Mouse (Mus musculus): ENCODE results near the gene Cfap300.

Gene Cfap300

GRCm38 (mm10) chr9:8042338-8043043 is at the start of gene Cfap300:
Gene Cfap300 (minus strand): TSS chr9:8042823.
- peak; percentile 98 for DNase-seq (ENCODE audit: low read depth, low spot score)

GRCm38 (mm10) chr9:8078882-8079281 is 36.3 kb upstream of the Cfap300 start:
- DNase-seq (ENCODE audit: low read depth, low spot score) = no peak

GRCm38 (mm10) chr9:8074345-8074744 is 31.7 kb upstream of the Cfap300 start:
- peak; percentile 49 for DNase-seq (ENCODE audit: low read depth, low spot score)

DNA sequence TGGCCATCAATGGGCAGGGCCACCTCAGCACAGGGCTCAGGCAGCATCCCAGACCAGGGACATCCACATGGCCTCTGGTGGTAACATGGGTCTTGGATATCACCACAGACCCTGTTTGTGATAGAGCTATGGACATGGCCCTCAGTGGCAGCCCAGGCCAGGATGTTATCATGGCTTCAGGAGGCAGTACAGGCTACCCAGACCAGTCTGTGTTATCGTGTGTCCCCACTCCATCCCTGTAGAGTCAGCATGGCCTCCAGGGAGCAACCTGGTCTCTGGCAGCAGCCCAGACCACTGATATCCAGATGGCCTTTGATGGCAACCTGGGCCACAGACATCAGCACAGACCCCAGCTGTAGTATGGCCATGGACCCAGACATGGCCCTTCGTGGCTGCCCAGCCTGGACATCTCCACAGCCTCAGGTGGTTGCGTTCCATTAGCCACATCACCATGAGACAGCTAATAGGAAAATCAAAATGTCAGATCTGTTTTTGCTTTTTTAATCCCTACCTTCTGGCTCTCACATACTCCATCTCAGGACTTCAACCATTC is 30.7 kb upstream of the Cfap300 start:
- DNase-seq (ENCODE audit: low read depth, low spot score) = no peak

DNA sequence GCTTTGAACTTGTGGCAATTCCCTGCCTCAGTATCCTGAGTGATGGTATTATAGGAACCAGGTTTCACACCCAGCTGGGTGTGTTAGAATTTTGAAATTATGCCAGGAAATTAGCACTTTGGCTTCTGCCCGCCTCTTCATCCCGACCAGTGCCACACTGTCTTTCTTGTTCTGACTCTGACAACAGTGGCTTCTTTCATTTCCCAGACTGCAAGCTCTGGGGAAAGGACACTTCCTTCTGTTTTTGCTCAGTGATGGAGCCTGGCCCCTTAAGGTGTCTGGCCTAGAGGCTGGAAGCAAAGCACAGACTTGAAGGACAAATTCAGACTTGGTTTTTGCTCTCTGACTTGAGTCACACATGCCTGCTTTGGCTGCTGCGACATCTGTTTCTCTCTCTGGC is 17.0 kb upstream of the Cfap300 start:
- DNase-seq (ENCODE audit: low read depth, low spot score) = peak; percentile 15

- no peak for DNase-seq (ENCODE audit: low read depth, low spot score)
These were observed 12.2 kb upstream of the Cfap300 start for GRCm38 (mm10) chr9:8054831-8055230.

DNA sequence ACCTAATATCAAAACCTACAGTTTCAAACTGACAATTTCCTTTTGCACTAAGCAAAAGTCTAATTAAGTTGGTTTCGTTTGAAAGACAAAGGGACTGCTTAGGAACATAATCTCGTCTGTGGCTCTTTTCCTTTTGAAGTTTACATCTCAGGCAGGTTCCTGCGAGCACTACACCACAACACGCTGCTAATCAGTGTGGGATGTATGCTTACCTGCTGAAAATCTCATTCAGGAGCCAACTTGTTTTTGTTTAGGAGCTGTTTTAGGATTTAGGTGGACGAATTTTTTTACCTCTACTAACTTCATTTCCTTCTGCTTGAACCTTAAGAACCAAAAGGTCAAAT is 393 bp upstream of the Cfap300 start:
- no peak for DNase-seq (ENCODE audit: low read depth, low spot score)

DNA sequence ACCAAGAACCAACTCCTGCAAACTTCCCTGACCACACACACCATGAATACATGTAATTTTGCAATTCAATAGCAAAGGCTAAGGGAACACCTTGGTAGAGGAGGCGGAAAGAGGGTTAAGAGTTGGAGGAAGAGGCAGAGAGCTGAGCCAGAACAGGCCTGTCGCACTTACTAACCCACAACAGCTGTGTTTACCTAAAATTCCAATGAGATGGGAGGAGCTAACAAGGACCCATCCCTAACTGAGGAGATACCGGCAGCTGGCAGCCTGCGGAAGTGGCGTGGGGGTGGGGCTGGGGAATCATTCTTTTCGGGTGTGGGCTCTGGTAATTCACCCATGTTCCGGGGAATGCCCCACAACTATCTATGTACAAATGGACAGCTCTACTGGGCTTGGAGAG is 7.1 kb downstream of the Cfap300 start:
- DNase-seq (ENCODE audit: low read depth, low spot score) = no peak

DNA sequence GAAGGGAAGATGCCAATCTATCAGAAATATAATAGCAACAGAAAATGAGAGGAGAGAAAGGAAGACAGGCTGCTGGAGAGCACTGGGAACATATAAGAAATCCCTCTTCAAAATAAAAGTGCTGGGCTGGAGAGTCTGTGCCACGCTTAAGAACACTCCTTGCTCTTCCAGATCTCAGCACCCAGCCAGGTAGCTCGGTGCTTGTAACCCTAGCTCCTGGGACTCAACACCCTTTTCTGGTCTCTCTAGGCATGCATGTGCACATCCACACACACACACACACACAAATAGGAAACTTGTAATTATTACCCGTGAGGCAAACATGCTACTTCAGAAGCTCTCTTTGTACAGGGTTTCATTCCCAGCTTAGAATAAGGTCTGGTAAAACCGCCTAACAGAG is 7.5 kb downstream of the Cfap300 start:
- DNase-seq (ENCODE audit: low read depth, low spot score) = no peak

GRCm38 (mm10) chr9:8034143-8034542 is 8.5 kb downstream of the Cfap300 start:
- no peak for DNase-seq (ENCODE audit: low read depth, low spot score)

DNA sequence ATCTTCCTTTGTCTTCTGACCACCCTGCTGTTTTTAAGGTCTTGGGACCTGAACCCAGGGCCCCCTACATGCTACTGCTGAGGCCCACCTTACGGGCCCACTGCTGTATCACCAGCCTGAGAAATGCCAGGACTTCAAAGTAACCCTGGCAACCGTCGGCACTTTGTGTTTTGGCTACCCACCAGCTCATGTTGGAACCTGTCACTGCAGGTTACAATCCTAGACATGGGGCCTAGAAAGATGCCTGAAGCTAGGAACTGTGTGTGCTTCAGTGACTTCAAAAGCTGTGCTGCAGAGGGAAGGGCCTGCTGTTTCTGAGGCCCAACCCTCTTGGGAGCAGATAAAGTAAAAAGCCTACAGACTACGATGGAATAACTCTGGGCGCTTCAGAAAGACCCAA is 9.8 kb downstream of the Cfap300 start:
- DNase-seq (ENCODE audit: low read depth, low spot score) = no peak

- no peak for DNase-seq (ENCODE audit: low read depth, low spot score)
These were observed 24.0 kb downstream of the Cfap300 start for GRCm38 (mm10) chr9:8018609-8019008.

DNA sequence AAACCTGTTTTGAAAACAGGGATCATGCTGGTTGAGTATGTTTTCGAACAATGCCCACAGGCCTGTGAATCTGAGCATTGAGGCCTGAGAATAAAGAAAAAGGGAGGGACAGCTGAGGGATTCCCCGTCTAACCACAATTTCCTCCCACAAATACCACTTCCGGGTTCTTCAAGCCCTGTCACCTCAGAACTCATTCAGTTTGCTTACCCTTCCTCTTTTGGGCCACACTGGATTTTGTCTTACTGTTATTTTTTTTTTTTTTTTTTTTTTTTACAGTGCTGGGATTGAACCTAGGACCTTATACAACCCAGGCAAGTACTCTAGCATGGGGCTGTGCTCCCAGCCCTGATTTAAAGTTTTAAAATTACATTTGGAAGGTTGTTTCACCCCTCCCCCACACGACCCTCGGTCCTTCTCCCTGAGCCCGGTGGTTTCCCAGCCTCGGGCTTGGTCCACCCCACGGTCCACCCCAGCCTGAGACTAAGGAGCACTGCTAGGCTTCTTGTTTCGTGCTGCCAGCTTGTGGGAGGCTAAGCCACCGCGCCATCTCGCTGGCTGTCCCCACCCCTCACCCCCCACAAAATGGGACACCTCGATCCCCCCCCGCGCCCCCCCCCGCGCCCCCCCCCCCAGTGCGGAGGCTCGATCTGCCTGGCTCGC is 25.2 kb downstream of the Cfap300 start:
- DNase-seq (ENCODE audit: low read depth, low spot score) = no peak

DNA sequence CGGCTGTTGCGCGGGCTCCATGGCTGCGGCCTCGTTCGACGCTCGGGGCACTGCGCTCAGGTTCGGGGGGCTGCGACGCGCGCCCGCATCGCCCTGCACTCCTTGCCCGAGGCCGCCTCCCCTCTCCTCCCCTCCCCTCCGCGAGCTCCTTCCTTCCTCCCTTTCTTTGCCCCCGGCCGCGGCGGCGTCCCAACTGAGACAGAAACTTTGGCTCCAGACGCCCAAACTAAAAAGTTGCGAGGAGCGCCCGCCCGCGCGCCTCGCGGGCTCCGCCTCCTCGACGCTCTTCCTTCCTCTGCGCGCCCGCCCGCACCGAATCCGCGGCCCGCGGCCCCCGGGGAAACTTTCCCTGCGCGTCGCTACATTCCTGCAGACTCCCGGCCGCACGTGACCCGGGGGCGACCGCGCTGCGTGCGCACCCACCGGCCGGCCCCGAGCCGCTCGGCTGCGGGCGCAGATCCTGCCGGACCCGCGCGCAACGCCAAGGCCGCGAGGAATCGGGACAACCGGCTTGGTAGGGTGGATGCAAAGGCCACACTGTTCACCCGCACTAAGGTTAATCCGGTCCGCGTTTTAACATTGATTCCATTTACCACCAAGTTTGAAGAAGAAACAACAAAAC is 38.1 kb downstream of the Cfap300 start, which contains the start of gene Yap1:
TSS of gene Yap1 (minus strand) at position 227 of the 622 bp plus-strand sequence.
- DNase-seq (ENCODE audit: low read depth, low spot score) = peak; percentile 71

DNA sequence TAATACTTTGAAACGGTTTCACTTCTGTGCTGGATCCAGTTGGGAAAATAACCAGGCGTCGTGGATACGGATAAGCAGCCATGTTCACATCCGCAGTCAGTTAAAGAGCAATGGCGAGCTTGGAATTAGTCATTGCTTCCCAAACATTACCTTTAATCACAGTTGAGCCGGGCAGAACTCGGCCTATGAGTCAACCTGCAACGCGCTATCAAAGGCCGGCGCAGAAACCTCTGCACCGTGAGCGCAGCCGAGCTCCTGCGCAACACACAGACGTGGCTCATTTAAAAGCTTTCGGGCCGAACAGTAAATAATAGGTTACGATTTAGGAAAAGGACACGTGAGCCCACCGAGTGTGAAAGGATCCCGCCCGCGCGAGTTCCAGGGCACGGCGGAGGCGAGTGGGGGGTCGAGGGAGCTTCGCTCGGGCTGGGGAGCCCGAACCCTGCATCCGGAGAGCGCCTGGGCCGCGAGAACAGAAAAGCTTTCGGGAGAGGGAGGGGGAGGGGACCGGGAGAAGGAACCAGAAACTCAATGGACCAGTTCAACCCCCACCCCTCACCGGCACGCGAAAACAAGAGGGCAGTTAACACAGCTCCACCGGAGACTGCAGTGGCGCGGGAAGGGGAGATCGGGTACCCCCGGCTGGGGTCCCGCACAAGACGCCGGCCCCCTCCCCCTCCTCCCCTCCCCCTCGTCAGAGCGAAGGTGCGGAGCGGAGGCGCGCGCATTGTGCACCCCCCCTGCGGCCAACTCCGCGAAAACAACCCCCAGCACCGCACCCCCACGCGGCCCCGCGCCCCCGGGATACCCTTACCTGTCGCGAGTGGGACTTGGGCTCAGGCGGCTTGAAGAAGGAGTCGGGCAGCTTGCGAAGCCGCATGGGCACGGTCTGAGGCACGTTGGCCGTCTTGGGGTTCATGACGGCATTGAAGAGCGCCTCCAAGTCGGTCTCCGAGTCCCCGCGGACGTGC is 39.0 kb downstream of the Cfap300 start:
- peak; percentile 59 for DNase-seq (ENCODE audit: low read depth, low spot score)

GRCm38 (mm10) chr9:8002806-8003205 is 39.8 kb downstream of the Cfap300 start:
- DNase-seq (ENCODE audit: low read depth, low spot score) = no peak

GRCm38 (mm10) chr9:8001352-8001751 is 41.3 kb downstream of the Cfap300 start:
- no peak for DNase-seq (ENCODE audit: low read depth, low spot score)

DNA sequence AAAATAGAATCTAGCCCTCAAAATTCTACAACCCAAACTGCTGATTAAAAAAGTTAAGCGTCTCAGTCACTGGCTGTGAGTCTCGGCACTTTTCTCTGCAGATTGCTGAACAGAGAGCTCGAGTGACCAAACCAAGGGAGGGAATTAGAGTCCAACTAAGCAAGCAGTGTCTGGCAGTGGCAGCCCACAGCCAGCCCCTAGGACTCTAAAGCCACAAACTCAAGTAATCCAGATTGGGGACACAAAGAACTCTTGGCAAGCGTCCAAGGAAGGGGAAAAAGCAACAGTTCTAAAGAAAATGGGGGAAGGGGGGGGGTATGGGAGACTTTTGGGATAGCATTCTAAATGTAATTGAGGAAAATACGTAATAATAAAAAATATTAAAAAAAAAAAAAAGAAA is 48.3 kb downstream of the Cfap300 start:
- DNase-seq (ENCODE audit: low read depth, low spot score) = no peak

- DNase-seq (ENCODE audit: low read depth, low spot score) = no peak
These were observed 50.0 kb downstream of the Cfap300 start for GRCm38 (mm10) chr9:7992651-7993050.

DNA sequence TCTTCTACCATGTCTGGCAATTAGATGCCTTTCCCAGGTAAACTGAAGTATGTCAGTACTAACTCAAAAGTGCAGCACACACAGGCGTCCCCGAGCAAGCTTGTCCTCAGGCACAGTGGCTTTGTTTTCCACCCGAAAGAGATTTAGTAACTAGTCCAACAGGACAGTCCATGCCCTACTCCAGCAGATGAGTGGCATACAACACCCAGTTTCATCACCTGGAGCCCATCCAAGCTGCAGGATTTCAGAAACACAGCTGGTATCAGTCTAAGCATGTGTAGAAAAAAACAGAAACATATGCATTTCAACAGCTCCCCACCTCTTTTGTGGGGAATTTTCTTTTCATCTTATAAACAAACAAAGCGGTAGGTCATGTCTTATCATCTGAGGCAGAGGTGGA is 51.7 kb downstream of the Cfap300 start:
- DNase-seq (ENCODE audit: low read depth, low spot score) = no peak

- no peak for DNase-seq (ENCODE audit: low read depth, low spot score)
These were observed 55.5 kb downstream of the Cfap300 start for GRCm38 (mm10) chr9:7987119-7987518.

All from brain, adult 2 months (tissue).